Mouse (Mus musculus) heart, embryonic 11.5 days (tissue): Measurements from ENCODE around the gene Cd164. TPM values are rescaled to one million over a fixed set of nuclear protein-coding genes. Genes with fewer than 3 reads are reported as not detected.

Source experiments
- ATAC-seq: fragments of 200-750 bp; cut with Nextera tagmentation; replicated peaks from 2 replicates; pipeline ENCODE4 v1.8.0; 2017; ENCODE audit warnings: moderate library complexity; ENCODE audit not compliant: insufficient number of reproducible peaks, low FRiP score, low TSS enrichment
- H3K27ac ChIP-seq: fragments of 300-500 bp; sonication (generic); 2 replicates; pipeline ENCODE4 v1.5.1; 2014; ENCODE audit warnings: mild to moderate bottlenecking, low read depth, low read length
- H3K27me3 ChIP-seq: fragments of 300-500 bp; sonication (generic); 2 replicates; pipeline ENCODE4 v1.6.1; 2014; ENCODE audit warnings: mild to moderate bottlenecking, low read length, mixed read lengths; ENCODE audit not compliant: control insufficient read depth, insufficient read depth
- H3K36me3 ChIP-seq: fragments of 300-500 bp; sonication (generic); 2 replicates; pipeline ENCODE4 v1.6.1; 2014; ENCODE audit warnings: mild to moderate bottlenecking, low read length, moderate library complexity, mixed read lengths; ENCODE audit not compliant: control insufficient read depth, insufficient read depth
- H3K4me1 ChIP-seq: fragments of 300-500 bp; sonication (generic); 2 replicates; pipeline ENCODE4 v1.6.1; 2014; ENCODE audit warnings: low read length; ENCODE audit not compliant: control insufficient read depth, insufficient read depth
- H3K4me2 ChIP-seq: fragments of 300-500 bp; sonication (generic); 2 replicates; pipeline ENCODE4 v1.6.1; 2014; ENCODE audit warnings: mild to moderate bottlenecking, moderate library complexity
- H3K4me3 ChIP-seq: fragments of 300-500 bp; sonication (generic); 2 replicates; pipeline ENCODE4 v1.5.1; 2014; ENCODE audit warnings: low read depth, low read length
- H3K9ac ChIP-seq: fragments of 300-500 bp; sonication (generic); 2 replicates; pipeline ENCODE4 v1.6.1; 2014; ENCODE audit warnings: mild to moderate bottlenecking, low read depth, low read length, moderate library complexity
- H3K9me3 ChIP-seq: fragments of 300-500 bp; sonication (generic); replicated peaks from 2 replicates; pipeline ENCODE4 v1.6.1; 2016; ENCODE audit warnings: low read length; ENCODE audit not compliant: control insufficient read depth
- WGBS: fragments of 180-500 bp; shearing (Covaris S2); extraction: QIAGEN DNeasy Blood & Tissue Kit; methylation state at CpG from one replicate; pipeline ENCODE4 v1.1.7; 2014; ENCODE audit not compliant: insufficient replicate concordance; 5-methylcytosine and 5-hydroxymethylcytosine counted together
- polyA plus RNA-seq: library from polyadenylated mRNA; unstranded; fragments of >200 nt; fragmentation: Nextera tagmentation; extraction: Ambion mirVana; gene quantifications from 2 replicates; pipeline ENCODE4 v1.2.1, GENCODE M21; 2014

The Cd164 gene
- polyA plus RNA-seq, 1 experiment from 2014 or later: 187 TPM

DNA sequence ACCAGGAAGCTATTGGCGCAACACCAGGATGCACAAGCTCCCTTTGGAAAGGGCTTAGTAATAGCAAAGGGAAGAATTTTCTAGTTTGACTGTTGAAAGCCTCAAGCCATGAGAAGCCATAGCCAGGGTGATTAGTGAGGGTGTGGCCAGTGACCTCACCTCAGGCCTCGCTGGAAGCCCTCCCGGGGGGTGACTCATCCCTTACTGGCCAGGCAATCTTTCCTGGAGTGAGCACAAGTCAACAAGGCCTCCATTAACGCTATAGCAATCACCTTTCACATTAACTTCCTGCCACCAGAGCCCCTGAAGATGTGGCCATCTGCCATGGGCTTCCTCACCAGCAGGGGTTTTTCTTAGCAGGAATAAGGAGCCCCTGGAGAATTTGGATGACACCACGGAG lies 45.9 kb downstream of the Cd164 start:
- Histone ChIP-seq H3K9ac (no peak overlapping the region), H3K27me3 (no peaks in the 10 kb centered on the region), H3K4me2 (no peak overlapping the region), H3K4me1 (0 out of 2 replicates have a peak, but pooled peaks cover 2% of the 10 kb centered on the region), H3K27ac (no peak overlapping the region), H3K36me3 (no peaks in the 10 kb centered on the region), H3K4me3 (no peak overlapping the region), H3K9me3 (peaks cover 3% of the 10 kb centered on the region; the same call in 1 of the 2 replicates)
- no peak for ATAC-seq
- WGBS: 25% methylated on average over 5 of the region's 5 CpGs

- WGBS: 65% methylated on average over 3 of the region's 3 CpGs
- ATAC-seq: no peak
- no peaks in the 10 kb centered on the region for H3K9me3 ChIP-seq
- no peak overlapping the region for H3K4me2 ChIP-seq
- H3K27ac ChIP-seq: no peak overlapping the region
- no peaks in the 10 kb centered on the region for H3K27me3 ChIP-seq
- no peak overlapping the region for H3K4me3 ChIP-seq
- no peaks in the 10 kb centered on the region for H3K36me3 ChIP-seq
- peaks cover 9% of the 10 kb centered on the region; the same call in 1 of the 2 replicates for H3K4me1 ChIP-seq
- no peak overlapping the region for H3K9ac ChIP-seq
These were observed 49.1 kb downstream of the Cd164 start for GRCm38 (mm10) chr10:41568306-41568705.

GRCm38 (mm10) chr10:41571065-41571464 lies 51.9 kb downstream of the Cd164 start:
- Histone ChIP-seq H3K27ac (no peak overlapping the region), H3K9me3 (no peaks in the 10 kb centered on the region), H3K4me2 (no peak overlapping the region), H3K4me3 (no peak overlapping the region), H3K9ac (no peak overlapping the region), H3K4me1 (peaks cover 10% of the 10 kb centered on the region; the same call in 1 of the 2 replicates), H3K27me3 (no peaks in the 10 kb centered on the region), H3K36me3 (no peaks in the 10 kb centered on the region)
- no peak for ATAC-seq
- WGBS: 68% methylated on average over 4 of the region's 4 CpGs

- no peak overlapping the region for H3K9ac ChIP-seq
- peaks cover 10% of the 10 kb centered on the region; the same call in 1 of the 2 replicates for H3K4me1 ChIP-seq
- no peak overlapping the region for H3K27ac ChIP-seq
- H3K4me3 ChIP-seq: no peak overlapping the region
- 73% methylated on average over 4 of the region's 4 CpGs for WGBS
- H3K27me3 ChIP-seq: no peaks in the 10 kb centered on the region
- H3K36me3 ChIP-seq: no peaks in the 10 kb centered on the region
- H3K4me2 ChIP-seq: no peak overlapping the region
- no peaks in the 10 kb centered on the region for H3K9me3 ChIP-seq
- no peak for ATAC-seq
These were observed 53.1 kb downstream of the Cd164 start for GRCm38 (mm10) chr10:41572274-41572673.

GRCm38 (mm10) chr10:41573190-41573589 lies 54.0 kb downstream of the Cd164 start:
- no peak overlapping the region for H3K4me3 ChIP-seq
- 14% methylated on average over 6 of the region's 6 CpGs for WGBS
- no peak for ATAC-seq
- 0 out of 2 replicates have a peak overlapping the region, but pooled peaks have one; percentile 34 for H3K9ac ChIP-seq
- peaks cover 10% of the 10 kb centered on the region; the same call in 1 of the 2 replicates for H3K4me1 ChIP-seq
- H3K36me3 ChIP-seq: no peaks in the 10 kb centered on the region
- no peaks in the 10 kb centered on the region for H3K27me3 ChIP-seq
- H3K4me2 ChIP-seq: peak overlapping the region; percentile 10
- H3K27ac ChIP-seq: no peak overlapping the region
- H3K9me3 ChIP-seq: no peaks in the 10 kb centered on the region

- Histone ChIP-seq H3K4me1 (peaks cover 12% of the 10 kb centered on the region), H3K36me3 (no peaks in the 10 kb centered on the region), H3K9ac (no peak overlapping the region), H3K4me2 (no peak overlapping the region), H3K9me3 (no peaks in the 10 kb centered on the region), H3K4me3 (no peak overlapping the region), H3K27ac (no peak overlapping the region), H3K27me3 (no peaks in the 10 kb centered on the region)
- ATAC-seq: no peak
- 67% methylated on average over 8 of the region's 8 CpGs for WGBS
These were observed 56.5 kb downstream of the Cd164 start for GRCm38 (mm10) chr10:41575451-41576327.

- Histone ChIP-seq H3K4me1 (peaks cover 15% of the 10 kb centered on the region), H3K27me3 (no peaks in the 10 kb centered on the region), H3K4me2 (no peak overlapping the region), H3K9ac (no peak overlapping the region), H3K9me3 (no peaks in the 10 kb centered on the region), H3K36me3 (no peaks in the 10 kb centered on the region), H3K27ac (no peak overlapping the region), H3K4me3 (no peak overlapping the region)
- ATAC-seq: no peak
- 80% methylated on average over 7 of the region's 7 CpGs for WGBS
These were observed 57.2 kb downstream of the Cd164 start for GRCm38 (mm10) chr10:41576328-41576833.

GRCm38 (mm10) chr10:41578541-41578940 lies 59.3 kb downstream of the Cd164 start:
- Histone ChIP-seq H3K36me3 (no peaks in the 10 kb centered on the region), H3K9me3 (no peaks in the 10 kb centered on the region), H3K4me3 (no peak overlapping the region), H3K4me2 (no peak overlapping the region), H3K4me1 (peaks cover 14% of the 10 kb centered on the region), H3K9ac (no peak overlapping the region), H3K27ac (no peak overlapping the region), H3K27me3 (no peaks in the 10 kb centered on the region)
- ATAC-seq: no peak
- 83% methylated on average over 1 of the region's 1 CpGs for WGBS
